Mouse (Mus musculus): ENCODE data around the gene C8b.

GRCm38 (mm10) chr4:104798951-104799350 lies 32.8 kb downstream of the C8b start:
- TF ChIP-seq CTCF (IDR thresholded peaks at IDR 0.05; ENCODE audit: low read depth, low read length): no peak
- TF ChIP-seq POLR2A (IDR thresholded peaks at IDR 0.05; ENCODE audit: extremely low read depth, insufficient read depth, low read length): no peak

All from liver, adult 2 months (tissue).